Mouse (Mus musculus) thymus, adult 2 months (tissue): ENCODE results near the gene Olfr1148. TPM values are rescaled to one million over a fixed set of nuclear protein-coding genes. Genes with fewer than 3 reads are reported as not detected.

Source experiments
- DNase-seq: peaks from one replicate; pipeline ENCODE4 v3.0.0; 2021
- H3K27ac ChIP-seq: fragments of 200-500 bp; 2 replicates; pipeline ENCODE4 v1.5.1; 2012; ENCODE audit warnings: low read length, control low read depth; ENCODE audit not compliant: control insufficient read depth, insufficient read depth
- H3K27me3 ChIP-seq: fragments of 200-500 bp; 2 replicates; pipeline ENCODE4 v1.6.1; 2012; ENCODE audit warnings: mild to moderate bottlenecking, low read length, moderate library complexity, mixed read lengths; ENCODE audit not compliant: control insufficient read depth, insufficient read depth
- H3K36me3 ChIP-seq: fragments of 200-500 bp; 2 replicates; pipeline ENCODE4 v1.6.1; 2012; ENCODE audit warnings: mild to moderate bottlenecking, low read length, moderate library complexity; ENCODE audit not compliant: control insufficient read depth, insufficient read depth
- H3K4me1 ChIP-seq: fragments of 200-500 bp; replicated peaks from 2 replicates; pipeline ENCODE4 v1.6.1; 2012; ENCODE audit warnings: low read length; ENCODE audit not compliant: control insufficient read depth, insufficient read depth
- H3K4me3 ChIP-seq: fragments of 200-500 bp; 2 replicates; pipeline ENCODE4 v1.5.1; 2012; ENCODE audit warnings: mild to moderate bottlenecking, low read length, control low read depth, moderate library complexity; ENCODE audit not compliant: control insufficient read depth, insufficient read depth
- CTCF ChIP-seq: fragments of 200-500 bp; IDR thresholded peaks from 2 replicates; pipeline ENCODE4 v1.5.1; 2012; ENCODE audit warnings: mild to moderate bottlenecking, control low read depth, low read length, moderate library complexity, borderline replicate concordance; ENCODE audit not compliant: control insufficient read depth, poor library complexity, insufficient read depth; ENCODE audit errors: extremely low read depth
- POLR2A ChIP-seq: fragments of 200-500 bp; IDR thresholded peaks from 2 replicates; pipeline ENCODE4 v1.6.1; 2012; ENCODE audit warnings: mild to moderate bottlenecking, low read length, control low read depth, moderate library complexity; ENCODE audit not compliant: control insufficient read depth, poor library complexity, insufficient read depth; ENCODE audit errors: extremely low read depth
- WGBS: fragments of 180-500 bp; shearing (Covaris S2); methylation state at CpG from one replicate; pipeline ENCODE4 v1.1.7; 2018; 5-methylcytosine and 5-hydroxymethylcytosine counted together
- polyA plus RNA-seq: library from polyadenylated mRNA; depleted of rRNA; stranded (reverse); fragments of >200 nt; gene quantifications from 2 replicates; pipeline ENCODE4 v1.2.3, GENCODE M21; 2012; rRNA removed

The Olfr1148 gene
- not detected in 2 replicates for polyA plus RNA-seq

DNA sequence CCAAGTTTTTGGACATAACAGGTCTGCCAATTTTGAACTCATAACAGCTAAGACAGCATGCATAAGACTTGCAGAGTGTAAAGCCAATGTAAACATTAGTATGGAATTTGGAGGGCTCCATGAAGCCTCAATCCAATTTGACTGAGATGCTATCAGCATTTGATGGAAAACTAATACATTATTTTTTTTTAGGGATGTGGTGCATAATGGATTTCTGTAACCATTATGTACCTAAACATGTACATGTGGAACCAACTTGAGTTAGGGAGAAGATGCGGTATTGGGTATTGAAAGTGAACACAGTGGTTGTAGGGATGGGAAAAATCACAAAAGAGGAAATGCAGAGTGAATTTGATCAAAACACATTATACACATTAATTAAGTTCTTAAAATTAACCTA, at the start of gene Olfr1148:
Olfr1148 (plus strand) TSS at position 301 of the 400 bp plus-strand sequence.
- TF ChIP-seq POLR2A = no peak
- TF ChIP-seq CTCF = no peak
- DNase-seq = no peak
- no peaks in the 10 kb centered on the region for H3K4me1 ChIP-seq

GRCm38 (mm10) chr2:87800292-87800691, 30.0 kb upstream of the Olfr1148 start, which contains the start of gene Olfr1143:
Gene Olfr1143 (plus strand): TSS chr2:87800592.
- TF ChIP-seq POLR2A (no peak), CTCF (no peak)
- H3K27me3 ChIP-seq = no peaks in the 10 kb centered on the region
- no peak within 1 kb of the TSS for H3K27ac ChIP-seq
- no peak within 1 kb of the TSS for H3K4me3 ChIP-seq
- DNase-seq = no peak
- no peaks in the 10 kb centered on the region for H3K4me1 ChIP-seq
- H3K36me3 ChIP-seq = no peaks in the 10 kb centered on the region

More for the DNA sequence above, at the start of gene Olfr1148:
- H3K27me3 ChIP-seq = no peaks in the 10 kb centered on the region
- H3K27ac ChIP-seq = no peak within 1 kb of the TSS
- H3K36me3 ChIP-seq = no peaks in the 10 kb centered on the region
- 91% methylated on average over 1 of the region's 1 CpGs for WGBS
- no peak within 1 kb of the TSS for H3K4me3 ChIP-seq

GRCm38 (mm10) chr2:87809522-87809921, 20.8 kb upstream of the Olfr1148 start, which contains the start of gene Olfr1145:
Gene Olfr1145 (plus strand): TSS chr2:87809822.
- Histone ChIP-seq H3K4me3 (no peak within 1 kb of the TSS), H3K27ac (no peak within 1 kb of the TSS), H3K36me3 (no peaks in the 10 kb centered on the region), H3K4me1 (no peaks in the 10 kb centered on the region), H3K27me3 (no peaks in the 10 kb centered on the region)
- 67% methylated on average over 1 of the region's 1 CpGs for WGBS
- TF ChIP-seq CTCF = no peak
- no peak for DNase-seq

DNA sequence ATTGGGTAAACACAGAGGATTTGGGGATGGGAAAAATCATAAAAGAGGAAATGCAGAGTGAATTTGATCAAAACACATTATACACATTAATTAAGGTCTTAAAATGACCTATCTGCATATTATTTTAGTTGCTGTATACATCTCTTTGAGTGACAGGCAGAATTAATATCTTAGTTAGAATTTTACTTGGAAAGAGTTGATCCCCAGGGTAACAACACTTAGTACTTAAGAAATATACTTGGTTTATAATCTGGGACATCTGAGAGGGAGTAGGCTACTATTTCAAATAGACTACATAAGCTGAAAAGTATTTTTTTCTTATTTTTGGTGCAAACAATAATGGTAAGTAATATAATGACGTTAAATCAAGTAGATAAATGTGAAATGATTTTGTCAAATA, 13.4 kb downstream of the Olfr1148 start, which contains the start of gene Olfr1150-ps1:
Olfr1150-ps1 (plus strand) TSS at position 301 of the 400 bp plus-strand sequence.
- no peaks in the 10 kb centered on the region for H3K4me1 ChIP-seq
- TF ChIP-seq POLR2A = no peak
- TF ChIP-seq CTCF = no peak
- no peak within 1 kb of the TSS for H3K4me3 ChIP-seq
- H3K36me3 ChIP-seq = no peaks in the 10 kb centered on the region
- no peak for DNase-seq
- 80% methylated on average over 1 of the region's 1 CpGs for WGBS
- no peak within 1 kb of the TSS for H3K27ac ChIP-seq
- no peaks in the 10 kb centered on the region for H3K27me3 ChIP-seq

GRCm38 (mm10) chr2:87855562-87855961, 25.2 kb downstream of the Olfr1148 start, which contains the start of gene Olfr1151:
Gene Olfr1151 (plus strand): TSS chr2:87855862.
- Histone ChIP-seq H3K27me3 (no peaks in the 10 kb centered on the region), H3K27ac (no peak within 1 kb of the TSS), H3K4me1 (no peaks in the 10 kb centered on the region), H3K4me3 (no peak within 1 kb of the TSS), H3K36me3 (no peaks in the 10 kb centered on the region)
- TF ChIP-seq POLR2A (no peak), CTCF (no peak)
- WGBS = 82% methylated on average over 1 of the region's 1 CpGs
- no peak for DNase-seq

DNA sequence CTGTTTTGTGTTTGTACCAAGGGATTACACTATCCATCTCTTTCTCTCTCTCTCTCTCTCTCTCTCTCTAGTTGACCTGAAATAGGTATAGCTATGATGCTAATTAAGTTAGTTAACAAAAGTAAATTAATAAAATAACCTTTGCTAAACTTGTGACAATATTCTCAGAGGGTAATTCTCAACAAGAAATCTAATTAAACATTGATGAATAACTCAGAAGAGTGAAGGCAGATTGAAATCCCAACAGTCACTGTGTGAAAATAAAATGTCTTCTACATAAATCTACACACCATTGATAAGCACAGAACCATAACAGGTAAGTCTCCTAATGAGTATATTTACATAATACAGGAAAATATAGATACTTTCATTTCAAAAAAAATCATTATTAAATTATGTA, 35.9 kb downstream of the Olfr1148 start, which contains the start of gene Olfr1152:
Olfr1152 (plus strand) TSS at position 301 of the 400 bp plus-strand sequence.
- no peaks in the 10 kb centered on the region for H3K27me3 ChIP-seq
- no peak within 1 kb of the TSS for H3K27ac ChIP-seq
- TF ChIP-seq POLR2A (no peak), CTCF (no peak)
- DNase-seq = no peak
- no peaks in the 10 kb centered on the region for H3K36me3 ChIP-seq
- H3K4me3 ChIP-seq = no peak within 1 kb of the TSS
- no peaks in the 10 kb centered on the region for H3K4me1 ChIP-seq

Other genes starting within 250 kb of the Olfr1148 start
- gene Olfr1130, start 224.3 kb upstream of the Olfr1148 start, polyA plus RNA-seq = not detected in 2 replicates
- not detected in 2 replicates for gene Olfr1131, start 203.4 kb upstream of the Olfr1148 start, polyA plus RNA-seq
- not detected in 2 replicates for gene Olfr1132, start 193.0 kb upstream of the Olfr1148 start, polyA plus RNA-seq
- not detected in 2 replicates for gene Olfr1133, start 183.2 kb upstream of the Olfr1148 start, polyA plus RNA-seq
- gene Olfr1134, start 172.1 kb upstream of the Olfr1148 start, polyA plus RNA-seq = not detected in 2 replicates
- not detected in 2 replicates for gene Olfr1135, start 156.9 kb upstream of the Olfr1148 start, polyA plus RNA-seq
- 0.40 TPM in 1 of 2 replicates, not detected in the other for gene Olfr1136, start 136.6 kb upstream of the Olfr1148 start, polyA plus RNA-seq
- not detected in 2 replicates for gene Olfr1137, start 117.4 kb upstream of the Olfr1148 start, polyA plus RNA-seq
- not detected in 2 replicates for gene Olfr1138, start 90.6 kb upstream of the Olfr1148 start, polyA plus RNA-seq
- gene Olfr1140, start 86.8 kb upstream of the Olfr1148 start, polyA plus RNA-seq = not detected in 2 replicates
- gene Olfr1141, start 76.5 kb upstream of the Olfr1148 start, polyA plus RNA-seq = not detected in 2 replicates
- gene Olfr152, start 51.0 kb upstream of the Olfr1148 start, polyA plus RNA-seq = not detected in 2 replicates
- gene Olfr1143, start 29.9 kb upstream of the Olfr1148 start, polyA plus RNA-seq = not detected in 2 replicates
- gene Olfr1145, start 20.7 kb upstream of the Olfr1148 start, polyA plus RNA-seq = not detected in 2 replicates
- gene Olfr1150-ps1, start 13.5 kb downstream of the Olfr1148 start, polyA plus RNA-seq = not detected in 2 replicates
- not detected in 2 replicates for gene Olfr1151, start 25.3 kb downstream of the Olfr1148 start, polyA plus RNA-seq
- gene Olfr1152, start 36.0 kb downstream of the Olfr1148 start, polyA plus RNA-seq = not detected in 2 replicates
- gene Olfr1153, start 64.4 kb downstream of the Olfr1148 start, polyA plus RNA-seq = not detected in 2 replicates
- gene Olfr1154, start 74.6 kb downstream of the Olfr1148 start, polyA plus RNA-seq = not detected in 2 replicates
- not detected in 2 replicates for gene Olfr1155, start 114.6 kb downstream of the Olfr1148 start, polyA plus RNA-seq
- gene Olfr1156, start 122.6 kb downstream of the Olfr1148 start, polyA plus RNA-seq = not detected in 2 replicates
- gene Olfr1157, start 137.8 kb downstream of the Olfr1148 start, polyA plus RNA-seq = not detected in 2 replicates
- gene Olfr74, start 144.1 kb downstream of the Olfr1148 start, polyA plus RNA-seq = not detected in 2 replicates
- not detected in 2 replicates for gene Olfr1158, start 159.6 kb downstream of the Olfr1148 start, polyA plus RNA-seq
- not detected in 2 replicates for gene Olfr1160, start 177.7 kb downstream of the Olfr1148 start, polyA plus RNA-seq
- gene Olfr1161, start 192.2 kb downstream of the Olfr1148 start, polyA plus RNA-seq = not detected in 2 replicates
- not detected in 2 replicates for gene Olfr73, start 207.2 kb downstream of the Olfr1148 start, polyA plus RNA-seq
- gene Olfr1162, start 220.6 kb downstream of the Olfr1148 start, polyA plus RNA-seq = not detected in 2 replicates
- not detected in 2 replicates for gene Olfr1163, start 241.3 kb downstream of the Olfr1148 start, polyA plus RNA-seq